Mouse (Mus musculus) MEL (cell line): ENCODE results near the gene Gm43064. TPM values are rescaled to one million over a fixed set of nuclear protein-coding genes. Genes with fewer than 3 reads are reported as not detected.
A peak's percentile ranks its signal among the peaks of the same experiment; 100 is the strongest.

ENCODE experiments used
- DNase-seq: peaks from one replicate; pipeline ENCODE4 v3.0.0; 2011; ENCODE audit warnings: low read depth, low spot score
- H3K27ac ChIP-seq: 2 replicates; pipeline ENCODE4 v1.5.1; 2012; ENCODE audit warnings: low read depth, mild to moderate bottlenecking, control low read depth, low read length, moderate library complexity; ENCODE audit not compliant: control insufficient read depth
- H3K27me3 ChIP-seq, 2 experiments: fragments of 150-350 bp in 1 of 2; sonication (generic) in 1 of 2; 2 replicates each; pipeline ENCODE4 v1.6.1; 2012; ENCODE audit warnings: low read length in 2 of 2, mild to moderate bottlenecking in 2 of 2, improper control_type of control experiment in 1 of 2, moderate library complexity in 1 of 2; ENCODE audit not compliant: insufficient read depth in 2 of 2, control insufficient read depth in 1 of 2
- H3K36me3 ChIP-seq, 2 experiments: 2 replicates each; pipeline ENCODE4 v1.6.1; 2012 to 2014; ENCODE audit warnings: low read length in 2 of 2, improper control_type of control experiment in 1 of 2, inconsistent platforms in 1 of 2, mild to moderate bottlenecking in 1 of 2; ENCODE audit not compliant: insufficient read depth in 2 of 2, control insufficient read depth in 1 of 2
- H3K4me1 ChIP-seq, 2 experiments: fragments of 150-350 bp in 1 of 2; sonication (generic) in 1 of 2; 2 replicates each; pipeline ENCODE4 v1.6.1; 2012; ENCODE audit warnings: low read length in 2 of 2, improper control_type of control experiment in 1 of 2, mild to moderate bottlenecking in 1 of 2; ENCODE audit not compliant: insufficient read depth in 2 of 2, control insufficient read depth in 1 of 2
- H3K4me3 ChIP-seq, 2 experiments: fragments of 150-350 bp in 1 of 2; sonication (generic) in 1 of 2; 2 replicates each; pipeline ENCODE4 v1.5.1; 2012; ENCODE audit warnings: low read depth in 2 of 2, low read length in 2 of 2, mild to moderate bottlenecking in 2 of 2, moderate library complexity in 2 of 2, control low read depth in 1 of 2, improper control_type of control experiment in 1 of 2; ENCODE audit not compliant: control insufficient read depth in 1 of 2, insufficient read depth in 1 of 2
- H3K79me2 ChIP-seq: 2 replicates; pipeline ENCODE4 v1.6.1; 2012; ENCODE audit warnings: mild to moderate bottlenecking, low read length, moderate library complexity; ENCODE audit not compliant: control insufficient read depth, poor library complexity, insufficient read depth
- H3K9ac ChIP-seq: 2 replicates; pipeline ENCODE4 v1.6.1; 2012; ENCODE audit warnings: low read depth, mild to moderate bottlenecking, control low read depth, low read length, moderate library complexity; ENCODE audit not compliant: control insufficient read depth, poor library complexity, severe bottlenecking
- H3K9me3 ChIP-seq: fragments of 150-350 bp; sonication (generic); replicated peaks from 2 replicates; pipeline ENCODE4 v1.6.1; 2012; ENCODE audit warnings: mild to moderate bottlenecking, low read length, improper control_type of control experiment, moderate library complexity; ENCODE audit not compliant: insufficient read depth
- BHLHE40 ChIP-seq: IDR thresholded peaks from 2 replicates; pipeline ENCODE4 v1.6.1; 2012; ENCODE audit warnings: low read depth, mild to moderate bottlenecking, inconsistent platforms, low read length, improper control_type of control experiment, borderline replicate concordance
- CHD1 ChIP-seq: IDR thresholded peaks from 2 replicates; pipeline ENCODE4 v1.6.1; 2012; ENCODE audit warnings: low read depth, mild to moderate bottlenecking, inconsistent platforms, low read length, improper control_type of control experiment
- CHD2 ChIP-seq: IDR thresholded peaks from 2 replicates; pipeline ENCODE4 v1.6.1; 2011; ENCODE audit warnings: low read length, improper control_type of control experiment
- ELF1 ChIP-seq: IDR thresholded peaks from 2 replicates; pipeline ENCODE4 v1.6.1; 2014; ENCODE audit warnings: low read depth, mild to moderate bottlenecking, inconsistent platforms, low read length, improper control_type of control experiment, moderate library complexity
- EP300 ChIP-seq, 2 experiments: IDR thresholded peaks; 2 replicates each; pipeline ENCODE4 v1.6.1; 2011; ENCODE audit warnings: improper control_type of control experiment in 2 of 2, low read length in 2 of 2, low read depth in 1 of 2, mild to moderate bottlenecking in 1 of 2
- GABPA ChIP-seq: IDR thresholded peaks from 2 replicates; pipeline ENCODE4 v1.6.1; 2012; ENCODE audit warnings: low read depth, mild to moderate bottlenecking, inconsistent platforms, low read length, improper control_type of control experiment, moderate library complexity
- GATA1 ChIP-seq: IDR thresholded peaks from 2 replicates; pipeline ENCODE4 v1.6.1; 2011; ENCODE audit warnings: low read depth, low read length, improper control_type of control experiment
- HCFC1 ChIP-seq: IDR thresholded peaks from 2 replicates; pipeline ENCODE4 v1.6.1; 2012; ENCODE audit warnings: low read depth, mild to moderate bottlenecking, inconsistent platforms, low read length, improper control_type of control experiment, moderate library complexity
- MAX ChIP-seq: IDR thresholded peaks from 2 replicates; pipeline ENCODE4 v1.6.1; 2011; ENCODE audit warnings: low read length, improper control_type of control experiment
- MYB ChIP-seq: IDR thresholded peaks from 2 replicates; pipeline ENCODE4 v1.6.1; 2011; ENCODE audit warnings: mild to moderate bottlenecking, low read depth, low read length, improper control_type of control experiment
- MYC ChIP-seq: IDR thresholded peaks from 2 replicates; pipeline ENCODE4 v1.6.1; 2011; ENCODE audit warnings: low read depth, mild to moderate bottlenecking, low read length, improper control_type of control experiment, moderate library complexity
- NELFE ChIP-seq: IDR thresholded peaks from 2 replicates; pipeline ENCODE4 v1.6.1; 2011; ENCODE audit warnings: low read depth, low read length, improper control_type of control experiment
- POLR2AphosphoS5 ChIP-seq: IDR thresholded peaks from 2 replicates; pipeline ENCODE4 v1.6.1; 2012; ENCODE audit warnings: low read depth, borderline replicate concordance, mild to moderate bottlenecking, inconsistent platforms, low read length, moderate library complexity, mixed read lengths
- RCOR1 ChIP-seq: IDR thresholded peaks from 2 replicates; pipeline ENCODE4 v1.6.1; 2012; ENCODE audit warnings: low read depth, mild to moderate bottlenecking, inconsistent platforms, low read length, improper control_type of control experiment
- SIN3A ChIP-seq: IDR thresholded peaks from 2 replicates; pipeline ENCODE4 v1.6.1; 2012; ENCODE audit warnings: low read length, improper control_type of control experiment, inconsistent platforms
- TCF12 ChIP-seq: IDR thresholded peaks from 2 replicates; pipeline ENCODE4 v1.6.1; 2014; ENCODE audit warnings: low read depth, mild to moderate bottlenecking, inconsistent platforms, low read length, improper control_type of control experiment, moderate library complexity
- ZC3H11A ChIP-seq: IDR thresholded peaks from 2 replicates; pipeline ENCODE4 v1.6.1; 2012; ENCODE audit warnings: low read depth, mild to moderate bottlenecking, inconsistent platforms, low read length, improper control_type of control experiment
- ZMIZ1 ChIP-seq: IDR thresholded peaks from 2 replicates; pipeline ENCODE4 v1.6.1; 2012; ENCODE audit warnings: low read depth, mild to moderate bottlenecking, inconsistent platforms, low read length, improper control_type of control experiment, moderate library complexity
- ZNF384 ChIP-seq: IDR thresholded peaks from 2 replicates; pipeline ENCODE4 v1.6.1; 2012; ENCODE audit warnings: low read depth, mild to moderate bottlenecking, inconsistent platforms, low read length, improper control_type of control experiment
- polyA plus RNA-seq, 2 experiments: library from polyadenylated mRNA; stranded (reverse) in 1 of 2; unstranded in 1 of 2; fragments of >175 nt in 1 of 2; fragments of >200 nt in 1 of 2; gene quantifications; 2 replicates each; pipeline versions ENCODE4 v1.2.1 to v1.2.4; 2012; ENCODE audit warnings: low replicate concordance in 2 of 2, low read depth in 1 of 2; ENCODE audit not compliant: insufficient read length in 2 of 2, insufficient read depth in 1 of 2, missing spikeins in 1 of 2
- total RNA-seq: library from RNA; depleted of rRNA; stranded (reverse); fragments of 300-350 nt; gene quantifications from 2 replicates; pipeline ENCODE4 v1.2.3, GENCODE M21; 2012

Gm43064 gene
- total and polyA plus RNA-seq, 3 experiments: 0.14 to 0.50 TPM; not detected in 1

- no peaks in the 10 kb centered on the region; a peak in 1 of 4 replicates for H3K36me3 ChIP-seq
- TF ChIP-seq EP300 (IDR thresholded peaks at IDR 0.05; ENCODE audit: low read depth in 1 of 2, low read length in 2 of 2) (peak in 1 of 2 experiments; percentile 35; a peak in 1 of 4 replicates), SIN3A (no peak)
Measured at GRCm38 (mm10) chr3:103874329-103874728, 65.0 kb downstream of the Gm43064 start.

DNA sequence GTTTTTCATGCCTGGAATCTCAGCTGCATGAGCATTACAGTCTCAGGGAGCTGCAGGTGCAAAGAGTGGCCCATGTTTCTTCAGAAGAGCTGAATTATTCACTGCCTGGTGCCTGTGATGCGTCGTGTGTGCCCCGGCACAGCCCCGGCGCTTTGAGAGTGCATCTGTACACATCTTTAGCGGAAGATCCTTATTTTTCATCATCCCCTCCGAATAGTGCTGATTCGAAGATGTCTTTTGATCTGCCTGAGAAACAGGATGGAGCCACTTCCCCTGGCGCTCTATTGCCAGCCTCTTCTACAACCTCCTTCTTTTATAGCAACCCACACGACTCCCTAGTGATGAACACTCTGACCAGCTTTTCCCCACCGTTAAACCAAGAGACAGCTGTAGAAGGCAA, 76.6 kb downstream of the Gm43064 start:
- H3K27me3 ChIP-seq: peaks cover under 1 to 1% of the 10 kb centered on the region in 2 experiments; a peak in 3 of 4 replicates
- H3K79me2 ChIP-seq: no peaks in the 10 kb centered on the region
- TF ChIP-seq POLR2AphosphoS5: no peak
- TF ChIP-seq SIN3A: no peak
- TF ChIP-seq GABPA: no peak
- TF ChIP-seq ZC3H11A: no peak
- no peak for TF ChIP-seq GATA1
- TF ChIP-seq MYC: no peak
- TF ChIP-seq NELFE: no peak
- TF ChIP-seq ZNF384: no peak
- no peak for TF ChIP-seq RCOR1
- no peak for TF ChIP-seq CHD1
- TF ChIP-seq MAX: no peak
- TF ChIP-seq EP300 (IDR thresholded peaks at IDR 0.05; ENCODE audit: low read depth in 1 of 2, low read length in 2 of 2): no peak
- TF ChIP-seq HCFC1: no peak
- TF ChIP-seq CHD2: no peak
- no peak for TF ChIP-seq ELF1
- TF ChIP-seq MYB: no peak
- no peak for TF ChIP-seq TCF12
- TF ChIP-seq ZMIZ1: no peak
- TF ChIP-seq BHLHE40: no peak
- H3K4me1 ChIP-seq: no peaks in the 10 kb centered on the region
- no peak overlapping the region for H3K9ac ChIP-seq
- H3K36me3 ChIP-seq: no peaks in the 10 kb centered on the region
- no peaks in the 10 kb centered on the region for H3K9me3 ChIP-seq
- no peak overlapping the region for H3K4me3 ChIP-seq
- no peak overlapping the region for H3K27ac ChIP-seq
- DNase-seq: no peak

More at GRCm38 (mm10) chr3:103874329-103874728, 65.0 kb downstream of the Gm43064 start:
- H3K9ac ChIP-seq: peak overlapping the region; percentile 43; the same call in 1 of the 2 replicates
- no peaks in the 10 kb centered on the region for H3K9me3 ChIP-seq
- H3K27ac ChIP-seq: no peak overlapping the region
- H3K4me1 ChIP-seq: peaks cover 0 to 7% of the 10 kb centered on the region in 2 experiments; a peak in 2 of 4 replicates
- H3K79me2 ChIP-seq: no peaks in the 10 kb centered on the region
- H3K4me3 ChIP-seq: peak overlapping the region in 1 of 2 experiments; percentile 29; a peak in 2 of 4 replicates
- no peaks in the 10 kb centered on the region; a peak in 2 of 4 replicates for H3K27me3 ChIP-seq
- DNase-seq: peak; percentile 44
